Mouse (Mus musculus): Measurements from ENCODE around the gene Gm20388.

Gene Gm20388

GRCm38 (mm10) chr8:122432443-122433268 is 2522.0 kb downstream of the Gm20388 start, which contains the start of gene Cyba:
Gene Cyba, minus strand, starts transcription at chr8:122432930.
- DNase-seq (ENCODE audit: low read depth, low spot score): peak; percentile 69

- peak; percentile 67 for DNase-seq (ENCODE audit: low read depth, low spot score)
Measured at GRCm38 (mm10) chr8:122433269-122433905, 2522.7 kb downstream of the Gm20388 start.

- peak; percentile 66 for DNase-seq (ENCODE audit: low read depth, low spot score)
Measured at GRCm38 (mm10) chr8:122435375-122435774, 2524.7 kb downstream of the Gm20388 start.

- DNase-seq (ENCODE audit: low read depth, low spot score): no peak
Measured at GRCm38 (mm10) chr8:122436146-122436545, 2525.5 kb downstream of the Gm20388 start.

GRCm38 (mm10) chr8:122436586-122437125 is 2526.0 kb downstream of the Gm20388 start:
- DNase-seq (ENCODE audit: low read depth, low spot score): no peak

GRCm38 (mm10) chr8:122437708-122438331 is 2527.2 kb downstream of the Gm20388 start:
- DNase-seq (ENCODE audit: low read depth, low spot score): no peak

- no peak for DNase-seq (ENCODE audit: low read depth, low spot score)
Measured at GRCm38 (mm10) chr8:122439336-122439735, 2528.7 kb downstream of the Gm20388 start.

GRCm38 (mm10) chr8:122441326-122441725 is 2530.7 kb downstream of the Gm20388 start:
- no peak for DNase-seq (ENCODE audit: low read depth, low spot score)

GRCm38 (mm10) chr8:122442356-122442755 is 2531.7 kb downstream of the Gm20388 start:
- no peak for DNase-seq (ENCODE audit: low read depth, low spot score)

- DNase-seq (ENCODE audit: low read depth, low spot score): no peak
Measured at GRCm38 (mm10) chr8:122442781-122443180, 2532.1 kb downstream of the Gm20388 start.

- peak; percentile 100 for DNase-seq (ENCODE audit: low read depth, low spot score)
Measured at GRCm38 (mm10) chr8:122443262-122444006, 2532.8 kb downstream of the Gm20388 start, which contains the start of gene Mvd. Gene Mvd, minus strand, starts transcription at chr8:122443422.

- peak; percentile 92 for DNase-seq (ENCODE audit: low read depth, low spot score)
Measured at GRCm38 (mm10) chr8:122444058-122444748, 2533.6 kb downstream of the Gm20388 start.

- DNase-seq (ENCODE audit: low read depth, low spot score): no peak
Measured at GRCm38 (mm10) chr8:122445203-122445602, 2534.6 kb downstream of the Gm20388 start.

- no peak for DNase-seq (ENCODE audit: low read depth, low spot score)
Measured at GRCm38 (mm10) chr8:122451161-122451703, 2540.6 kb downstream of the Gm20388 start.

- no peak for DNase-seq (ENCODE audit: low read depth, low spot score)
Measured at GRCm38 (mm10) chr8:122452154-122452553, 2541.5 kb downstream of the Gm20388 start.

- no peak for DNase-seq (ENCODE audit: low read depth, low spot score)
Measured at GRCm38 (mm10) chr8:122454409-122454808, 2543.8 kb downstream of the Gm20388 start.

- no peak for DNase-seq (ENCODE audit: low read depth, low spot score)
Measured at GRCm38 (mm10) chr8:122457171-122457570, 2546.5 kb downstream of the Gm20388 start.

- DNase-seq (ENCODE audit: low read depth, low spot score): peak; percentile 62
Measured at GRCm38 (mm10) chr8:122459218-122459900, 2548.7 kb downstream of the Gm20388 start.

- no peak for DNase-seq (ENCODE audit: low read depth, low spot score)
Measured at GRCm38 (mm10) chr8:122459990-122460389, 2549.3 kb downstream of the Gm20388 start.

All from ES-CJ7 (cell line).